Mouse (Mus musculus): ENCODE results near the gene Stxbp1.

GRCm38 (mm10) chr2:32758503-32758902 is 88.5 kb downstream of the Stxbp1 start:
- TF ChIP-seq CTCF (IDR thresholded peaks at IDR 0.05) (no peak), EP300 (IDR thresholded peaks at IDR 0.05) (no peak)
